Mouse (Mus musculus) ovary, postnatal 14 days (tissue): ENCODE results near the gene Slc19a3.
A peak's percentile ranks its signal among the peaks of the same experiment; 100 is the strongest.

Source experiments
- DNase-seq: peaks from one replicate; pipeline ENCODE4 v3.0.0; 2022; ENCODE audit warnings: low spot score

Slc19a3 gene

GRCm38 (mm10) chr1:83038109-83038672 lies at the start of gene Slc19a3:
Slc19a3 (minus strand) TSS chr1:83038448.
- DNase-seq: peak; percentile 5

DNA sequence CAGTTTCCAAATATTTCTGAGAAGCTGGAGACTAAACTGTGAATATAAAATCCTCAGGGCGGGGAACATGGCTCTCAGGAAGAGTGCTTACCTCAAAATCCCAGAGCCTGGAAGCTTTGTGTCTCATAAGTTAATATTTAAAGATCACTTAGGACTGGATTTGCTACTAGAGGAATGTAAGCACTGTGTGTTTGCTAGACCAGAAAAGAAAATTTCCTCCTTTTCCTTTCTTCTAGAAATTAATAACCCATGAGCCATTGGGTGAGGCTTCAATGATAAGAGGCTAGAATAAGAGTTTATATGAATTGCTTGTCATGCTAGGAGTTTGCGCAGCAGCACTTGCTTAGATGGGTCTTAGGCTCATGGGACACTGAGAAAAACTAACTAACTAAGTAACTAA lies 46.5 kb upstream of the Slc19a3 start:
- no peak for DNase-seq

GRCm38 (mm10) chr1:83077016-83077415 lies 38.8 kb upstream of the Slc19a3 start:
- no peak for DNase-seq

- peak; percentile 11 for DNase-seq
These were observed 38.1 kb upstream of the Slc19a3 start for GRCm38 (mm10) chr1:83076190-83076917.

DNA sequence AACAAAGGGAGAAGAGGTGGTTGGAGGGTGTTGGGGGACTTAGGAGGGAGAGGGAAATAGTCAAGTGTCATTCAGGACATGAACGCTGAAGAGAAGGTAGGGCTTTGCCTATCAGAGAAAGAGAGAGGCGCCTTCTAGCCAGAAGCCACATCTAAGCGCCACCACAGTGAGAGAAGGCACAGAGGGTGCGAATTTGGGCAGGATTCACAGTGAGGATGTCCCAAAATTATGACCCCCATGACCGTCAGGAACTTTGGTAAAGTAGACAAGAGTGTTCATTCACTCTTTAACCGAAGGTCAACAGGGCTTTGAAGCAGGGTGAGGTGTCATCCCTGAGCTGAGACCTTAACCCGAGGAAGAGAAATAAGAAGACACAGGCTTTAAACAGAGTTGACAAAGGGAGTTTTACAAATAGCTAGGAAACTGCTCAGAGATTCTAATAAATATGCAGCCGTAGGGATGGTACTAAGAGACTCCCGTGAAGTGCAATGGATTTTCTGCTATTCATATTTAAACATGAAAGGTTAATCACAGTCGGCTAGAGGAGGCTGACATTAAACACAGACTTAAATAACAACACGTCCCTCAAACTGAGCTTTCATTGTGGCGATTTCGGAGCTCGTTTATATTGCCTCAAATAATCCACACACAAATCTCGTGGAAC lies 37.4 kb upstream of the Slc19a3 start:
- no peak for DNase-seq

GRCm38 (mm10) chr1:83067205-83067604 lies 29.0 kb upstream of the Slc19a3 start:
- no peak for DNase-seq

GRCm38 (mm10) chr1:83066577-83066976 lies 28.3 kb upstream of the Slc19a3 start:
- DNase-seq: no peak

DNA sequence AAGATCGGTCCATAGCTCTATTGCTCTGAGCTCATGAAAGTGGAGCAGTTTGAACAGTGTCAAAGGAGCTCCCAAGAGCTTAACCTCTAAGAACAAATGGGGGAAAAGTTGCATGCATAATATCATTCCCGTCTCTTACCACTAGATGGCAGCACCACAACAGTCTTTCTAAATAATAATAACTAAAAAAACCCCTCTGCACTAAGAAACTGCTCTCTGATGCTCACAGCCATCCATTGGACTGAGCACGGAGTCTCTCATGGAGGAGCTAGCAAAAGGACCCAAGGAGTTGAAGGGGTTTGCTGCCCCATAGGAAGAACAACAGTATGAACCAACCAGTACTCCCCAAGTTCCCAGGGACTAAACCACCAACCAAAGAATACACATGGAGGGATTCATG lies 26.6 kb upstream of the Slc19a3 start:
- DNase-seq: peak; percentile 4

GRCm38 (mm10) chr1:83060643-83061042 lies 22.4 kb upstream of the Slc19a3 start, which contains the start of gene Krtap28-13:
Krtap28-13 (plus strand) TSS chr1:83060930.
- no peak for DNase-seq

DNA sequence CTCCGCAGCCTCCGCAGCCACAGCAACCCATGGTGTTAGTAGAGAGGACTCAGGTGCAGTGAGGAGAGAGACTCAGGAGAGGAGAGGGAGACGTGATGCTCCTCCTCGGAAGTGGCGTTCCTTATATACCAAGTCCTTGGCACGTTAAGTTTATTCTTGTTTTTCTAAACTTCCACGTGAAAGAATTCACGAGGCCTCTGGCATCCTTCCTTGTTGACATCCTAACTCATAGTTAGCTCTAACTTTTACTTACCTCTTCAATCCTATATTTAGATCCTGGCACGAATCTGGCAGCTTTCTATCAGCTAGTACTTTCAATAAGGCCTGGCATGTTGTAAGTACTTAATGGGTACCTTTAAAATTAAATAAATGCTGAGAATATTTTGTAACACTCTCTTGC lies 21.0 kb upstream of the Slc19a3 start, which contains the start of gene A030005K14Rik:
A030005K14Rik (minus strand) TSS at position 101 of the 400 bp plus-strand sequence.
- DNase-seq: no peak

DNA sequence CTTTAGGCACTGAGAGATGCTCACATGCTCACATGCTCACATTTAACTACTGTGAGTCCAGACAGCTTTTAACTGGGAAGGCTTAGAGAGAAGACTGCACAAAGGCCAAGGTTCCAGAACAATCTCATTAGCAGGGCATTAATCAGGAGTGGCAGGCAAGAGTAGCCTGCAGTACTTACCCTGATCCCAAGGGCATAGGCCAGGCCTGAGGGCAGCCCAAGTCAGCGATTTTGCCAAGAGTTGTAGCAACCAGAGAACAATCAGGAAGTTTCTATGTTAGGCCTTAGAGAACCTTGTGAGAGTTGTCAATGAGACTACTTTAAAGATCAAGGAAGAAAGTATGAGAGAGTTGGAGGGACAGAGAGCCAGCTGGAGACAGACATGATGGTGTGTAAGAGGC lies 20.2 kb upstream of the Slc19a3 start:
- DNase-seq: no peak

DNA sequence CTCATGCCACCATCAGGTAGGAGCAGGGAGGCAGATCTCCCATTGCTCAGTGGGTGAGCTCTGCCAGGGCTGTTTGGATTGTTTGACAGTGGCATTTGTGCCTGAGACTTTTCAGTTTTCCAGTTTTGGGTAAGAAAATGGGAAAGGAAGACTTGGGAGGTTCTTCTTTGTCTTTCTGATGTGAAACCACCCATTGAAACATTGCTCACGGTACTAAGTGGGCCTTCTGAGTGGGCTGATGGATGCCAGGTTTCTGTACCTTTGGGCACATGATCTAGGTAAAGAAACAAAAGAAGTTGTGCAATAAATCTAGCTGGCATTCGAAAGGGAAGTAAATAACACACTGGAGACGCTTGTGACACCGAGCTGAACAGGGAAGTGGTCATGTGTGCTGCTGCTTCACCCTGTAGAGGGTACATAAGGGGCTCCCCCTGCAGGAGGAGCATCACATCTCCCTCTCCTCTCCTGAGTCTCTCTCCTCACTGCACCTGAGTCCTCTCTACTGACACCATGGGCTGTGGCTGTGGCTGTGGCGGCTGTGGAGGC lies 6.7 kb upstream of the Slc19a3 start, which contains the start of gene Gm47969:
Gm47969 (plus strand) TSS at position 51 of the 546 bp plus-strand sequence.
- no peak for DNase-seq

DNA sequence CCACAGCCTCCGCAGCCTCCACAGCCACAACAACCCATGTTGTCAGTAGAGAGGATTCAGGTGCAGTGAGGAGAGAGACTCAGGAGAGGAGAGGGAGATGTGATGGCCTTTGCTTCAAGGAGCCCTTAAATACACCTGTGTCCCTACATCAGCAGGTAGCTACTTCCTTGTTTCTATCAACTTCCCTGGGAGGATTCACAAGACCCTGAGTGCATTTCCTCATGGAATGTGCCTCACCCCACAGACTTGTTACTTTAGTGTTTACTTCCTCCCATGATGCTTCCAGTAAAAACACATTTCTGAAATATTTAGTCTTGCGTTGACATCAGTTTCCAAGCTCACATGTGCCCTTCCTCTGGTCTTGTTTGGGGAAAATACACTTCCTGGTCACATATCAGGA lies 4.1 kb upstream of the Slc19a3 start, which contains the start of gene Krtap28-10:
Krtap28-10 (minus strand) TSS at position 101 of the 400 bp plus-strand sequence.
- DNase-seq: no peak

DNA sequence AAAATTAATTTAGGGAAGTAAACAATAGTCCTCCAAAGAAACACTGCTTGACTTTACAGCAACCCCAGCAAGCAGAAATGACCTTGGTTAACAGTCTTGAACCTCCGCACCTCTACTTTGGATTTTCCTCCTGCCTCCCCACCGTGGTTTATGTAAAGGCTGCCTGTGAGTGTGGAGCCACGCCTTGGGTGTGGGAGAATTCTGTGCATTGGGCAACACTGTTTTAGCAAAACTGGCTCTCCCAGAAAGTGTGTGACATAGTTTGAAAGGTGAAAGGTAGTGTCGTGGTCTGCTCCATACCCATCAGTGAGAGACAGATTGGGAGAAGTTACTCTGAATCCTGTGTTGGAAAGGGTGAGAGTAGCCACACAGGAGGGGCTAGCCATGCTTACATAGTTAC lies 832 bp upstream of the Slc19a3 start:
- DNase-seq: no peak

- DNase-seq: no peak
These were observed 1.2 kb downstream of the Slc19a3 start for GRCm38 (mm10) chr1:83036892-83037667.

- no peak for DNase-seq
These were observed 3.7 kb downstream of the Slc19a3 start for GRCm38 (mm10) chr1:83034509-83034908.

DNA sequence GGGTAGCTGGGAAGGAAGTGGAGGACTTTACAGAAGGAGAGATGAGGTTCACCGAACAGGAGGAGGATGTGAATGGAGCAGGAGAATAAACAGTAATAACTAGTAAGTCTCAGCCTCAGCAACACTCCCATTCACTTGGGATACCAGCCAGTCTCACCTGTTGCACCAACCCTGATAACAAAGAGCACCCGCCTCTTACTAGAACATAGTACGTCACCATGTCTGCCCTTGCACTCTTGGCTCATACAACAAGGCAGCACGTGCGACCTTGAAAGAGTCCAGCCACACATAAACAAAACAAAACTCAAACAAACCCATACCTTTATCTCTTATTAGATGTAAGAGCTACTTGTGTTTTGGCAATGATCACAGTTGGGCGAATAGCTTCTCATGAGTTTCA lies 5.7 kb downstream of the Slc19a3 start:
- no peak for DNase-seq

- no peak for DNase-seq
These were observed 6.3 kb downstream of the Slc19a3 start for GRCm38 (mm10) chr1:83031950-83032349.

- no peak for DNase-seq
These were observed 21.7 kb downstream of the Slc19a3 start for GRCm38 (mm10) chr1:83016556-83016955.

DNA sequence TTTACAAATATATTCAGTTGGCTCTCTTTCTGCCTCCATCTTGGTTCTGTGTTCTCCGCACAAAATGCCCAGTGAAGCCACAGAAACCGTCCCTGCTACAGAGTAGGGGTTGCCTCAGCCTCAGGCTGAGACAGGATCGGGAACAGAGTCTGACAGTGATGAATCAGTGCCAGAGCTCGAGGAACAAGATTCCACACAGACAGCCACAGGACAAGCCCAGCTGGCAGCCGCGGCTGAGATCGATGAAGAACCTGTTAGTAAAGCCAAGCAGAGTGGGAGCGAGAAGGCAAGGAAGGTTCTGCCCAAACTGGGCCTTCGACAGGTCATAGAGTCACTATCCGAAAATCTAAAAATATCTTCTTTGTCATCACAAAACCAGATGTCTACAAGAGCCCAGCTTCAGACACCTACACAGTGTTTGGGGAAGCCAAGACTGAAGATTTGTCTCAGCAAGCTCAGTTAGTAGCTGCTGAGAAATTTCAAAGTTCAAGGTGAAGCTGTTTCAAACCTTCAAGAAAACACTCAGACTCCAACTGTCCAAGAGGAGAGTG lies 22.8 kb downstream of the Slc19a3 start:
- no peak for DNase-seq

DNA sequence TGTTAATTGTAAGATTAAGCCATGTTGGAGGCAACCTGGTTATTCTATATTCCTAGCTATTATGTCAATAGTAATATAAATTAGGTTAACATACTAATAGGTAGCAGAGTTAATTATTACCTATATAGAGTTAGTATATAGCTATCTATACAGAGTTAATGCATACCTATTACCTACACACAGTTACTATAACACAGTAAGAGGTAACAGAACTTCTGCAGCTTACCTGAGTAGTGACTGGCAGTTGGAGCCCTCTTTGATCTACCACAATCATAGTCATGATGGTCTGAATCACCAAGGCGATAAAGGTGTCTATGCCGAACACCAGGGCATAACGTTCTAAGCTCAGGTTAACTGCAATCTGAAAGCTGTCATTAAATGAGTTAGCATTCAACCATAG lies 23.8 kb downstream of the Slc19a3 start:
- DNase-seq: no peak

DNA sequence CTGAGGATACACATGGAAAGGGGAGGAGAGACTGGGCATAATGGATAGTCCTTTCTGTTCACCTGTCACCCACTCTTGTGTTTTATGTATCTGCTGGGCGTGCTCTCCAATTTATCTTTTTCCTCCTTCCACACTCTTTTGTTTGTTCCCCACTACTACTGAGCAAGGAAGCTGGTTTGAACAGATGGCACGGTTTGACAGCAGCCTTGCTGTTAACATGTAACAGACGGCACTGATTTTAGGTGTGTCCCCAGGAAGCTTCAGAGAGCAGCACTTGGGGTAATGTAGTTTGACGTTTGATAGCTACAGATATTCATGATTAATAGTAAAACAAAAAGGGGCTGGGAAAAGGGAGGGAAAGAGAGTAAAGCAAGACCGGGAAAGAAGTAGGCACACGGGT lies 30.8 kb downstream of the Slc19a3 start:
- no peak for DNase-seq
